Mouse (Mus musculus) olfactory bulb, adult 2 months (tissue): Measurements from ENCODE around the gene Pth2. TPM values are rescaled to one million over a fixed set of nuclear protein-coding genes. Genes with fewer than 3 reads are reported as not detected.
A peak's percentile ranks its signal among the peaks of the same experiment; 100 is the strongest.

Experiments
- H3K27ac ChIP-seq: fragments of 200-500 bp; 2 replicates; pipeline ENCODE4 v1.5.1; 2012; ENCODE audit warnings: low read depth, low read length; ENCODE audit not compliant: insufficient read depth
- H3K4me1 ChIP-seq: fragments of 200-500 bp; 2 replicates; pipeline ENCODE4 v1.6.1; 2012; ENCODE audit warnings: low read length; ENCODE audit not compliant: control insufficient read depth, insufficient read depth
- H3K4me3 ChIP-seq: fragments of 200-500 bp; 2 replicates; pipeline ENCODE4 v1.5.1; 2012; ENCODE audit warnings: mild to moderate bottlenecking, low read depth, low read length, moderate library complexity; ENCODE audit not compliant: insufficient read depth
- CTCF ChIP-seq: fragments of 200-500 bp; IDR thresholded peaks from 2 replicates; pipeline ENCODE4 v1.5.1; 2012; ENCODE audit warnings: low read depth, mild to moderate bottlenecking, low read length, moderate library complexity; ENCODE audit not compliant: insufficient read depth
- POLR2A ChIP-seq: fragments of 200-500 bp; IDR thresholded peaks from 2 replicates; pipeline ENCODE4 v1.6.1; 2012; ENCODE audit warnings: mild to moderate bottlenecking, low read depth, low read length, moderate library complexity; ENCODE audit not compliant: insufficient read depth
- WGBS: fragments of 180-500 bp; shearing (Covaris S2); methylation state at CpG from one replicate; pipeline ENCODE4 v1.1.7; 2018; 5-methylcytosine and 5-hydroxymethylcytosine counted together
- polyA plus RNA-seq: library from polyadenylated mRNA; stranded (reverse); fragments of >200 nt; gene quantifications from 2 replicates; pipeline ENCODE4 v1.2.4, GENCODE M21; 2012; ENCODE audit warnings: low replicate concordance; ENCODE audit not compliant: missing spikeins, insufficient read depth, insufficient read length

The Pth2 gene
- polyA plus RNA-seq, 1 experiment = not detected

DNA sequence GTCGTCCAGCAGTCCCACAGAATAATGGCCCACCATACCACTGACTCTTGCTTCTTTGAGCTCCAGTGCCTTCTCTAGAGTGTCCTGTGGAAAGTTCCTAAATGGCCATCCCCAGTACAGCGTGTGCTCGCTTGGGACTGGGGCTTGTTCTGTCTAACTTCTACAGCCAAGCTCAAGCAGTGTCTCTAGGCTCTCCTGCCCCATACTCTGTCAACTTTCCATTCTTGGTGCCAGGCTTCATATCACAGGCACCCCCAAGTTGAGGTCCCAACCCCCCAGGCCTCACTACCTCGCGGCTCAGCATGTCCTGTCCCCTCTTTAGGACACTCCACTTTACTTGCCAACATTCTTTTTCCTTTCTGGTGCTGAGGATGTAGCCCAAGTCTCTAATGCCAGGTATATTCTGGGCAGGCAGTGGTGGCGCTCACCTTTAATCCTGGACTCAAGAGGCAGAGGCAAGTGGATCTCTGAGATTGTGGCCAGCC, 20.4 kb upstream of the Pth2 start:
- TF ChIP-seq CTCF (no peak), POLR2A (no peak)
- whole genome bisulfite sequencing = 95% methylated on average over 6 of the region's 6 CpGs
- peaks cover 7% of the 10 kb centered on the region for H3K4me1 ChIP-seq
- no peak overlapping the region for H3K27ac ChIP-seq
- H3K4me3 ChIP-seq = no peak overlapping the region

DNA sequence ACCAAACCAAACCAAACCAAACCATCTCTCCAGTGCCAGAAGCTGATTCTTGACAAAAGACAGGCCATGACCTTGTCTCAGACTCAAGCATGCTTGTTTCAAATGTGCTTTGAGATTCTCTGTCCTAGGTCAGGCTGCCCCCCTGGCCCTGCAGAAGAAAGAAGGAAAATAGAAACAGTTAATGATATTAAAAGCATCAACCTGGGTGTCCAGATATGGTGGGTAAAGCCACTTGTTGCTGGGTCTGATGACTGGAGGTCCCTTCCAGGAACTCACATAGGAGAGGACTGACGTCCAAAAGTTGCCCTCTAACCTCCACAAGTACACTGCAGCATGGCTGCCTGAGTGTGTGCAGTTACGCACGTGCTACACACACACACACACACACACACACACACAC, 19.9 kb upstream of the Pth2 start:
- H3K27ac ChIP-seq = no peak overlapping the region
- TF ChIP-seq CTCF = no peak
- no peak overlapping the region for H3K4me3 ChIP-seq
- peaks cover 7% of the 10 kb centered on the region for H3K4me1 ChIP-seq
- WGBS = 90% methylated on average over 3 of the region's 3 CpGs

DNA sequence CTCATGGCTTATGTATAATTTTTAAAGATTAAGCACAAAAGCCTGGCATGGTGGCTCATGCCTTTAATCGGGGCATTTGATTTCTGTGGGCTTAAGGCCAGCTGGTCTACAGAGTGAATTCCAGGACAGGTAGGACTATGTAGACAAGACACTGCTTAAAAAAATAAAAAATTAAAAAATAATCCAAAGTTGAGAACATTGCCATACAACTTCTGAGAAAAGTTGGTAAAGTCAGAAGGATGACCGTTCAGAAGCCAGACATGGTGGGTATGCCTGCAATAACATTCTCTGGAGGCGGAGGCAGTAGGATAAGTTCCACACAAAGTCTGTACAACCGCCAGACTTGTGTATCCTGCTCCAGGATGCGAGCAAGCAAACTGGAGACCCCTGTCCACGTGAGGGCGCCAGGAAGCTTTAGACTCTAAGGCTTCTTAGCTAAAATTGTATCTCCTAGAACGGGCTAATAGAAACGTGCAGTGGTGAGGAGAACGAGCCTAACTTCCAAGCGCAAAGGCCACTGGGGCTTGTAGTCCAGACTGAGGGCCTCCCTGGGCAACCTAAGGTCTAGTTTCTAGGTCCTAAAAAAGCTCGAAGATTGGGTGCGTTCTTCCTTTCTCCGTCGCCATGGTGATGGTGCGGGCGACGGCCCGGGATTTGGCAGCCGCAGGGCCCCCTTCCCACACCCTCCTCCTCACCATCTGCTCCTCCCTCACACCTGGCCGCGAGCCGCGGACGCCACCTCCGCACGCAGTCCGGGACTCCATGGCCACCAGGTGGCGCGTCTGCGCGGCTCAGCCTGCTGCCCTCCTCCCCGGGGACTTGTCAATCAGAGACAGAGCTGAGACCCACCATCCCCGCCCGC, 19.0 kb upstream of the Pth2 start:
- Histone ChIP-seq H3K4me1 (peaks cover 7% of the 10 kb centered on the region), H3K27ac (no peak overlapping the region), H3K4me3 (peak overlapping the region; percentile 46)
- TF ChIP-seq POLR2A (0 out of 2 replicates have a peak, but pooled peaks have one; percentile 13), CTCF (peak; percentile 88)
- 3% methylated on average over 35 of the region's 35 CpGs for WGBS

DNA sequence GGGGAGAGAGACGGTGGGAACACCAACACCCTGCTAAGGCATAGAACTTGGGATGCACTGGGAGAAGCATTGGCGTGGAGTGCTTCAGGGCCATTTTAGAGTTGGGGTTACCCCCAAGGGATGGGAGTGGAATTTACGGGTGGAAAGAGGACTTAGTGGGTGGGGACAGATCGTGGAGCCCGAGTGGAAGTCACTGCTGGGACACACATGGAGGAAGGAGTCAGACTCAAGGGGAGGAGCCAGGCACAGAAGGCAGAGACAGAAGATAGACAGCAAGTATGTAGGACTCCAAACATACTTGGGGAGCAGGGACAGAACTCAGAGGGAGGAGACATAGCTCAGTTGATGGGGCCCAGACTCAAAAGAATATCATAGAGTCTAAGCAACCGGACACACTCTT, 18.2 kb upstream of the Pth2 start:
- TF ChIP-seq POLR2A = no peak
- no peak for TF ChIP-seq CTCF
- H3K4me1 ChIP-seq = peaks cover 7% of the 10 kb centered on the region
- H3K27ac ChIP-seq = no peak overlapping the region
- peak overlapping the region; percentile 46 for H3K4me3 ChIP-seq
- WGBS = 26% methylated on average over 6 of the region's 6 CpGs

DNA sequence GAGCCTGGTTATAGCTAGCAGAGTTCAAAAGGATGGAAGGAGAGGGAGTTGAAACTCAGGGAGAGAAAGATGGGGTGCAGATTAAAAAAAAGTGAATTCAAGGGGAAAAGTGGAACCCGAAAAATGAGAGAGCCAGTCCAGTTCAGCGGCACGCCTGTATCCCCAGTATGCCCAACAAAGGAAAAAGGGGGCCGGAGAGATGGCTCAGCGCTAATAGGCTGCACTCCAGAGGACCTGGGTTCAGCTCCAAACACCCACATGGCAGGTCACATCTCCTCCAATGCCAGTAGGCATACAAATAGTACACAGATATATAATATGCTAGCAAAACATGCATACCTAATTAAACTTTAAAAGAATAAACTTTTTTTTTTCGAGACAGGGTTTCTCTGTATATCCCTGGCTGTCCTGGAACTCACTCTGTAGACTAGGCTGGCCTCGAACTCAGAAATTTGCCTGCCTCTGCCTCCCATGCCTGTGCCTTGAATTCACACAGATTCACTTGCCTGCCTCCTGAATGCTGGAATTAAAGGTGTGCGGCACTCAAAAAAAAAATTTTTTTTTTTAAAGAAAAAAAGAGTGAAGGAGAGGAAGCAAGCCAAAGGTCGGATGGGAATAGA, 17.7 kb upstream of the Pth2 start:
- TF ChIP-seq POLR2A = no peak
- TF ChIP-seq CTCF = no peak
- H3K4me3 ChIP-seq = no peak overlapping the region
- 72% methylated on average over 9 of the region's 9 CpGs for WGBS
- no peak overlapping the region for H3K27ac ChIP-seq
- H3K4me1 ChIP-seq = peaks cover 7% of the 10 kb centered on the region

DNA sequence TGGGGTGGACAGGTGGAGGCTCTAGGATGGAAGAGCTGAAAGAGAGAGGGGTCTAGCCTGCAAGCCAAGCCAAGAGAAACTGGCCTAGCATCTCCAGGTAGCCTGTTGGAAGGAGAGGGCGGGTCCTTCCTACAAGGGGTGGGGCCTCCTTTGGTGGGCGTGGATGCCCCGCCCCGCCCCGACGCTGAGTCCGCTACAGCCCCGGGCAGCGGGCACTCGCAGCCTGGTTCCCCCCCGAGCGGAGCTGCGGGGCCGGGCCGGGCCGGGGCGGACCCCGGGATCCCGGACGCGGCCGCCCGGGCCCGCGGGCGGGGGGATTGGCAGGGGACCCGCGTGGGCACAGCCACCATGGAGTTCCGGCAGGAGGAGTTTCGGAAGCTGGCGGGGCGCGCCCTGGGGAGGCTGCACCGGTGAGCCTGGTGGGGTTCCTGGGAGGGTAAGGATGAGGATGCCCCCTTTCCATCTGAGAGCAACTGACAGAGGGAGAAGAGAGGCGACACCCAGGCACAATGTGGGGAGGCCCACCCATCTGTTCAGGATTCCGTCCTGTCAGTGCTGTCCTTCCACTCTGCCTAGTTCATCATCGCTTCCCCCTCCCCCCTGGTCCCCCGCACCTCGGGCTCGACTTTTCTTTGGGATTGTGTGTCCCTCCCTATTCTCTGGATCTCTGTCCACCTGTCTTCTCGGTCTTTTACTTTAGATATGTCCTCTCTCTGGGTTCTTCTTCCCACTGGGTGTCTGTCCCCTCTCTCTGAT, 16.9 kb upstream of the Pth2 start, which contains the start of gene Slc17a7:
Slc17a7 (plus strand) TSS at position 215 of the 756 bp plus-strand sequence.
- TF ChIP-seq CTCF (no peak), POLR2A (no peak)
- peak within 1 kb of the TSS; percentile 28 for H3K4me3 ChIP-seq
- H3K27ac ChIP-seq = no peak within 1 kb of the TSS
- peaks cover 12% of the 10 kb centered on the region for H3K4me1 ChIP-seq
- 2% methylated on average over 41 of the region's 41 CpGs for WGBS

DNA sequence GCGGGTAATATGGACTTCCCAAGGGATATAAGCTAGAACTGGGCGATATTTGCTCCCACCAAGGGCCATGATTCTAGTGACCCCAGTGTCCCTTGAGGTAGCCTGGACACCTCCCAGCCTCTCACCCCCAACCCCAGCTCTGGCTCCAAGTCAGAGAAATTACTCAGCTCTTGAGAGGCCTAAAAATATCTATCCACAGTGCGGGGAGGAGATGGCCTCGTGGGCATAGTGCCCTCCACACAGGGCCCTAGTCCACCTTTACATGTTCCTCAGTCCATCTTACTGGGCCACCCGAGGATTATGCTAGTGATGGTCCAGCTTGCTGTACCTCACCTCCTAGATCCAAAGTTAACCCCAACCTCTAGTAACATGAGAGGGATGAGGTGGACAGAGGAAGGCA, 16.0 kb upstream of the Pth2 start:
- no peak overlapping the region for H3K27ac ChIP-seq
- no peak for TF ChIP-seq POLR2A
- TF ChIP-seq CTCF = no peak
- no peak overlapping the region for H3K4me3 ChIP-seq
- WGBS = 68% methylated on average over 5 of the region's 5 CpGs
- peaks cover 12% of the 10 kb centered on the region for H3K4me1 ChIP-seq

DNA sequence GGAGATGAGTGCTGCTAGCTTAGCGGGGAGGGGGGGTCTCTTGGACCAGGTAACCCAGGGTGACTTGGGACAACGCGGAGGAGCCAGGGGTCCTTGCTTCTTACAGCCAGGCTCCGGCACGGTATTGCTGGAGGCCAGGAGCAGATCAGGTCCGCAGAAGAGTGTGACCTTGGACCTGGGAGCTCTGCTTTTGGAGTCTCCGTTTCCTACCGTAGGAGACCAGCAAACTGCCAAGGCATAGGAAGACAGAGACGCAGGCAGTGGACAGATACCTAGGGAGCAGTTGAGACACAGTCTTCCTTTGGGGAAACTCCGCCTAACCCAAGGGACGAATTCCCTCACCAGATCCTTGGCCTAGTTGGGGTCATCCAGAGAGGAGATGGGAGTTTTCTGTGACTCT, 15.1 kb upstream of the Pth2 start:
- Histone ChIP-seq H3K27ac (no peak overlapping the region), H3K4me3 (peak overlapping the region; percentile 15; the same call in 1 of the 2 replicates), H3K4me1 (peaks cover 12% of the 10 kb centered on the region)
- no peak for TF ChIP-seq CTCF
- TF ChIP-seq POLR2A = no peak
- WGBS = 68% methylated on average over 11 of the region's 11 CpGs

DNA sequence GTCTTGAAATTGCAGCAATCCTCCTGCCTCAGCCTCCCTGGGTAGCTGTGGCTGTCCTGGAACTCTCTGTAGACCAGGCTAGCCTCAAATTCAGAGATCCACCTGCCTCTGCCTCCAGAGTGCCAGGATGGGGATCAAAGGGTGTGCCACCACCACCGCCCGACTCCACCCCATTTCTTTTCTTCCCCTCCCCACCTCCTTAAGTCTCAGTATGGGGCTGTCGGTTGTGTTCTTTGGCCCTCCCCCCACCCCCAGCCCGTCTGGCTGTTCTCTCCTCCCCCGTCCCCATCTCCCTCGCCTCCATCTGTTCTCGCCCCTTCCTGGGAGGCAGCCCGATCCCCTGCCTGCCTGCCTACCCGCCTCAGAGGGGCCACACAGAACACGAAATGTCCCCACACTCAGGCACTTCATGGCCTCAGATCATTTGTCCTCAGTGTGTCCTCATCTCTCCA, 13.8 kb upstream of the Pth2 start:
- H3K4me1 ChIP-seq = peaks cover 11% of the 10 kb centered on the region
- WGBS = 24% methylated on average over 9 of the region's 10 CpGs
- no peak for TF ChIP-seq POLR2A
- no peak for TF ChIP-seq CTCF
- no peak overlapping the region for H3K27ac ChIP-seq
- H3K4me3 ChIP-seq = no peak overlapping the region
